Mouse (Mus musculus): ENCODE measurements around the gene Mrgprb2. TPM values are rescaled to one million over a fixed set of nuclear protein-coding genes. Genes with fewer than 3 reads are reported as not detected.

The Mrgprb2 gene
- polyA plus RNA-seq (2014; fragmentation: Illumina TruSeq; extraction: RNeasy Lipid Tissue Mini Kit (QIAGEN cat#74804); ENCODE audit: low read depth, low replicate concordance): not detected

DNA sequence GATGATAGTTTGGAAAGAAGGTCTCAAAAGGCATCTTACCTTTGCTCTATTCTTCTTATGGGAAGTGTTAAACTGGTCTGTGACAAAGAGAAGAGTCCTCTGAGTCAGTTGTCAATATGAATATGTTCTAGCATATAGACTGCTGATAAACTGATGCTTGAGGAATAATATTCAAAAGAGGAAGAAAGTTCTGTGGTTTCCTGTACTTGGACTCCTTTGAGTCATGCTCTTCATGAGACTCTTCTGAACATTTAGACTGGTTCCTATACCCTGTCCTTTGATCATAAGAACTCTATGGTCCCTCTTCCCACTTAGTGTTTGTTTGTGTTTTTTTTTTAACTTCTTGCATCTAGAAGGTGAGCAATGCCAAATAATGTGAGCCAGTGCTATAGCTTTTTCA is at the start of gene Mrgprb2:
Gene Mrgprb2 (minus strand): TSS at position 101 of the 400 bp plus-strand sequence.

Other genes starting within 250 kb of the Mrgprb2 start
- gene Mrgprb8, start 169.6 kb downstream of the Mrgprb2 start, polyA plus RNA-seq (2014; fragmentation: Illumina TruSeq; extraction: RNeasy Lipid Tissue Mini Kit (QIAGEN cat#74804); ENCODE audit: low read depth, low replicate concordance): not detected
- not detected for gene Mrgprb1, start 101.7 kb downstream of the Mrgprb2 start, polyA plus RNA-seq (2014; fragmentation: Illumina TruSeq; extraction: RNeasy Lipid Tissue Mini Kit (QIAGEN cat#74804); ENCODE audit: low read depth, low replicate concordance)
- gene Mrgprx2, start 58.8 kb downstream of the Mrgprb2 start, polyA plus RNA-seq (2014; fragmentation: Illumina TruSeq; extraction: RNeasy Lipid Tissue Mini Kit (QIAGEN cat#74804); ENCODE audit: low read depth, low replicate concordance): not detected
- not detected for gene Mrgprb3, start 85.7 kb upstream of the Mrgprb2 start, polyA plus RNA-seq (2014; fragmentation: Illumina TruSeq; extraction: RNeasy Lipid Tissue Mini Kit (QIAGEN cat#74804); ENCODE audit: low read depth, low replicate concordance)
- 11.2 TPM for gene Zdhhc13, start 230.9 kb upstream of the Mrgprb2 start, polyA plus RNA-seq (2014; fragmentation: Illumina TruSeq; extraction: RNeasy Lipid Tissue Mini Kit (QIAGEN cat#74804); ENCODE audit: low read depth, low replicate concordance)

All from liver, adult 10 weeks (tissue).